Mouse (Mus musculus): ENCODE data around the gene Zfhx3. TPM values are rescaled to one million over a fixed set of nuclear protein-coding genes. Genes with fewer than 3 reads are reported as not detected.

Zfhx3 gene
- polyA plus RNA-seq, 1 experiment from 2014 or later = 22.4 TPM

GRCm38 (mm10) chr8:108899251-108899771, 956.9 kb downstream of the Zfhx3 start:
- WGBS = 58% methylated on average over 14 of the region's 14 CpGs
- peaks cover 70% of the 10 kb centered on the region for H3K4me1 ChIP-seq
- H3K27ac ChIP-seq = no peak overlapping the region

GRCm38 (mm10) chr8:108900541-108900940, 958.1 kb downstream of the Zfhx3 start:
- H3K36me3 ChIP-seq (ENCODE audit: poor library complexity, severe bottlenecking) = no peaks in the 10 kb centered on the region
- peaks cover 78% of the 10 kb centered on the region for H3K4me1 ChIP-seq
- no peak overlapping the region for H3K4me2 ChIP-seq
- no peak overlapping the region for H3K4me3 ChIP-seq
- WGBS = 25% methylated on average over 10 of the region's 10 CpGs
- H3K9me3 ChIP-seq (replicated peaks) = no peaks in the 10 kb centered on the region
- ATAC-seq = no peak
- H3K27ac ChIP-seq = peak overlapping the region; percentile 41; the same call in 1 of the 2 replicates
- H3K9ac ChIP-seq = no peak overlapping the region
- H3K27me3 ChIP-seq = peaks cover 30% of the 10 kb centered on the region

More at GRCm38 (mm10) chr8:108899251-108899771, 956.9 kb downstream of the Zfhx3 start:
- Histone ChIP-seq H3K27me3 (peaks cover 30% of the 10 kb centered on the region), H3K9me3 (replicated peaks) (no peaks in the 10 kb centered on the region), H3K4me2 (no peak overlapping the region), H3K36me3 (ENCODE audit: poor library complexity, severe bottlenecking) (no peaks in the 10 kb centered on the region), H3K9ac (no peak overlapping the region), H3K4me3 (no peak overlapping the region)
- ATAC-seq = no peak

GRCm38 (mm10) chr8:108901208-108901607, 958.8 kb downstream of the Zfhx3 start:
- Histone ChIP-seq H3K36me3 (ENCODE audit: poor library complexity, severe bottlenecking) (no peaks in the 10 kb centered on the region), H3K4me3 (no peak overlapping the region), H3K4me2 (no peak overlapping the region), H3K9ac (no peak overlapping the region), H3K27me3 (peaks cover 30% of the 10 kb centered on the region), H3K9me3 (replicated peaks) (no peaks in the 10 kb centered on the region), H3K4me1 (peaks cover 71% of the 10 kb centered on the region), H3K27ac (no peak overlapping the region)
- ATAC-seq = no peak
- 60% methylated on average over 14 of the region's 14 CpGs for WGBS

- Histone ChIP-seq H3K36me3 (ENCODE audit: poor library complexity, severe bottlenecking) (no peaks in the 10 kb centered on the region), H3K4me2 (no peak overlapping the region), H3K27me3 (peaks cover 30% of the 10 kb centered on the region), H3K4me1 (peaks cover 62% of the 10 kb centered on the region), H3K9ac (no peak overlapping the region), H3K9me3 (replicated peaks) (no peaks in the 10 kb centered on the region), H3K27ac (no peak overlapping the region), H3K4me3 (no peak overlapping the region)
- WGBS = 65% methylated on average over 15 of the region's 15 CpGs
- ATAC-seq = no peak
These were observed 961.1 kb downstream of the Zfhx3 start for GRCm38 (mm10) chr8:108903550-108903949.

GRCm38 (mm10) chr8:108904288-108904971, 962.0 kb downstream of the Zfhx3 start:
- no peak for ATAC-seq
- 84% methylated on average over 11 of the region's 11 CpGs for WGBS
- peak overlapping the region; percentile 25; the same call in 1 of the 2 replicates for H3K27ac ChIP-seq
- H3K27me3 ChIP-seq = peaks cover 27% of the 10 kb centered on the region
- peak overlapping the region; percentile 40; the same call in 1 of the 2 replicates for H3K9ac ChIP-seq
- no peak overlapping the region for H3K4me3 ChIP-seq
- H3K4me1 ChIP-seq = peaks cover 64% of the 10 kb centered on the region
- no peaks in the 10 kb centered on the region for H3K9me3 ChIP-seq (replicated peaks)
- H3K4me2 ChIP-seq = no peak overlapping the region
- H3K36me3 ChIP-seq (ENCODE audit: poor library complexity, severe bottlenecking) = no peaks in the 10 kb centered on the region

GRCm38 (mm10) chr8:108908066-108908465, 965.6 kb downstream of the Zfhx3 start:
- peak overlapping the region; percentile 87 for H3K27ac ChIP-seq
- WGBS = 62% methylated on average over 9 of the region's 9 CpGs
- no peaks in the 10 kb centered on the region for H3K36me3 ChIP-seq (ENCODE audit: poor library complexity, severe bottlenecking)
- no peaks in the 10 kb centered on the region for H3K9me3 ChIP-seq (replicated peaks)
- H3K4me2 ChIP-seq = no peak overlapping the region
- H3K9ac ChIP-seq = no peak overlapping the region
- H3K27me3 ChIP-seq = peaks cover 1% of the 10 kb centered on the region; the same call in 1 of the 2 replicates
- ATAC-seq = no peak
- H3K4me3 ChIP-seq = no peak overlapping the region
- peaks cover 49% of the 10 kb centered on the region for H3K4me1 ChIP-seq

GRCm38 (mm10) chr8:108908540-108908939, 966.1 kb downstream of the Zfhx3 start:
- H3K9ac ChIP-seq = peak overlapping the region; percentile 3; the same call in 1 of the 2 replicates
- no peaks in the 10 kb centered on the region for H3K36me3 ChIP-seq (ENCODE audit: poor library complexity, severe bottlenecking)
- peak; percentile 25; the same call in 1 of the 2 replicates for ATAC-seq
- H3K27ac ChIP-seq = peak overlapping the region; percentile 87
- WGBS = 49% methylated on average over 16 of the region's 16 CpGs
- no peaks in the 10 kb centered on the region for H3K27me3 ChIP-seq
- H3K4me2 ChIP-seq = no peak overlapping the region; the same call in 1 of the 2 replicates
- no peak overlapping the region for H3K4me3 ChIP-seq
- no peaks in the 10 kb centered on the region for H3K9me3 ChIP-seq (replicated peaks)
- peaks cover 45% of the 10 kb centered on the region for H3K4me1 ChIP-seq

GRCm38 (mm10) chr8:108909035-108909434, 966.6 kb downstream of the Zfhx3 start:
- Histone ChIP-seq H3K27ac (peak overlapping the region; percentile 87), H3K9ac (peak overlapping the region; percentile 3; the same call in 1 of the 2 replicates), H3K4me1 (peaks cover 40% of the 10 kb centered on the region), H3K27me3 (no peaks in the 10 kb centered on the region), H3K4me3 (no peak overlapping the region), H3K4me2 (no peak overlapping the region; the same call in 1 of the 2 replicates), H3K36me3 (ENCODE audit: poor library complexity, severe bottlenecking) (no peaks in the 10 kb centered on the region), H3K9me3 (replicated peaks) (no peaks in the 10 kb centered on the region)
- ATAC-seq = peak; percentile 57
- 66% methylated on average over 9 of the region's 9 CpGs for WGBS

GRCm38 (mm10) chr8:108909455-108909854, 967.0 kb downstream of the Zfhx3 start:
- WGBS = 65% methylated on average over 2 of the region's 2 CpGs
- H3K4me1 ChIP-seq = peaks cover 37% of the 10 kb centered on the region
- H3K27me3 ChIP-seq = no peaks in the 10 kb centered on the region
- no peaks in the 10 kb centered on the region for H3K9me3 ChIP-seq (replicated peaks)
- no peak overlapping the region for H3K4me3 ChIP-seq
- H3K27ac ChIP-seq = peak overlapping the region; percentile 87
- H3K9ac ChIP-seq = no peak overlapping the region
- no peaks in the 10 kb centered on the region for H3K36me3 ChIP-seq (ENCODE audit: poor library complexity, severe bottlenecking)
- H3K4me2 ChIP-seq = no peak overlapping the region; the same call in 1 of the 2 replicates
- peak; percentile 73 for ATAC-seq

- 86% methylated on average over 12 of the region's 12 CpGs for WGBS
- no peak for ATAC-seq
- no peaks in the 10 kb centered on the region for H3K27me3 ChIP-seq
These were observed 968.4 kb downstream of the Zfhx3 start for GRCm38 (mm10) chr8:108910843-108911242.

GRCm38 (mm10) chr8:108911511-108911910, 969.1 kb downstream of the Zfhx3 start:
- ATAC-seq = no peak
- no peak overlapping the region for H3K4me2 ChIP-seq
- peaks cover 2% of the 10 kb centered on the region for H3K36me3 ChIP-seq (ENCODE audit: poor library complexity, severe bottlenecking)
- H3K9ac ChIP-seq = no peak overlapping the region
- H3K27me3 ChIP-seq = no peaks in the 10 kb centered on the region
- WGBS = 5% methylated on average over 6 of the region's 6 CpGs
- H3K27ac ChIP-seq = peak overlapping the region; percentile 65; the same call in 1 of the 2 replicates
- H3K9me3 ChIP-seq (replicated peaks) = no peaks in the 10 kb centered on the region
- H3K4me3 ChIP-seq = no peak overlapping the region
- peaks cover 28% of the 10 kb centered on the region for H3K4me1 ChIP-seq

More at GRCm38 (mm10) chr8:108910843-108911242, 968.4 kb downstream of the Zfhx3 start:
- Histone ChIP-seq H3K9me3 (replicated peaks) (no peaks in the 10 kb centered on the region), H3K4me1 (peaks cover 28% of the 10 kb centered on the region), H3K4me2 (no peak overlapping the region), H3K36me3 (ENCODE audit: poor library complexity, severe bottlenecking) (no peaks in the 10 kb centered on the region), H3K4me3 (no peak overlapping the region), H3K27ac (peak overlapping the region; percentile 65), H3K9ac (0 out of 2 replicates have a peak overlapping the region, but pooled peaks have one; percentile 19)

GRCm38 (mm10) chr8:108912998-108913397, 970.6 kb downstream of the Zfhx3 start:
- no peak for ATAC-seq
- WGBS = 86% methylated on average over 7 of the region's 7 CpGs
- no peak overlapping the region for H3K4me3 ChIP-seq
- H3K9ac ChIP-seq = no peak overlapping the region
- no peak overlapping the region for H3K4me2 ChIP-seq
- no peaks in the 10 kb centered on the region for H3K27me3 ChIP-seq
- H3K27ac ChIP-seq = no peak overlapping the region
- peaks cover 20% of the 10 kb centered on the region for H3K4me1 ChIP-seq
- peaks cover 6% of the 10 kb centered on the region for H3K36me3 ChIP-seq (ENCODE audit: poor library complexity, severe bottlenecking)
- H3K9me3 ChIP-seq (replicated peaks) = no peaks in the 10 kb centered on the region

Data from forebrain, embryonic 13.5 days (tissue).